Mouse (Mus musculus) megakaryocyte, embryonic 14.5 days (primary cell): ENCODE results near the gene Ptprn2.

Source experiments
- FLI1 ChIP-seq: IDR thresholded peaks from 2 replicates; pipeline ENCODE4 v1.6.1; 2012; ENCODE audit warnings: low read length, inconsistent platforms, mixed read lengths
- GATA1 ChIP-seq: IDR thresholded peaks from 3 replicates; pipeline ENCODE4 v1.6.1; 2012; ENCODE audit warnings: mixed read lengths, low read length, inconsistent platforms, borderline replicate concordance

- TF ChIP-seq FLI1 (no peak), GATA1 (no peak)
Measured at GRCm38 (mm10) chr12:117305625-117306105, 820.1 kb downstream of the Ptprn2 start.
